In the genomic region with DNA sequence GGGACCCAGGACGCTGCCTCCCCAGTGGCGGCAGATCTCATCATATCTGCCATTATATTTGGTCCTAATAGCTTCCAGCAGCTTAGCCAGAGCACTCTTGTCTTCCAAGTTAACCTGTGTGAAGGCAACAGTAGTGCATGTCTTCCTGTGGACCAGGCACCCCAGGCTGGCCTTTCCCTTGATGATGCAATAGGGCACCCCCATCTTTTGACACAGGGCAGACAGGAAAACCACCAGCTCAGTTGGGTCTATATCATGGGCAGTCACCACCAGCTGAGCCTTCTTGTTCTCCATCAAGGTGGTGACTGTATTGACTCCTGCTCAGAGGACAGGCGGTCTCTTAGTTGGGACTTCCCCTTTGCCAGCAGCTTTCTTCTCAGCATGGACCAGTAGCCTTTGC, we compare ENCODE assay signal across 27 mouse cellular contexts. TPM values are rescaled to one million over a fixed set of nuclear protein-coding genes. Genes with fewer than 3 reads are reported as not detected.
DNase-seq lines count a peak whose midpoint lies in the region; ATAC-seq and TF ChIP-seq lines count a peak whose summit lies in the region.
"Had no signal": no experiment of that assay in that cellular context is flagged by ENCODE, and none has a peak within 500 bp of the region (broad histone marks: within the 10 kb centered on the region; RNA-seq: fewer than 3 reads in every experiment).

No protein-coding gene starts in this region.

- no peak for TF ChIP-seq CTCF in CH12.LX (conservative IDR thresholded peaks at IDR 0.05 in 1 of 2, IDR thresholded peaks at IDR 0.05 in 1 of 2; ENCODE audit: low read depth in 2 of 2, low read length in 2 of 2)

- TF ChIP-seq POLR2A in CH12.LX (IDR thresholded peaks at IDR 0.05; ENCODE audit: low read depth, low read length), result no peak

- H3K9ac ChIP-seq in midbrain, embryonic 11.5 days (ENCODE audit: low read length), result no peak overlapping the region
- no peak overlapping the region for H3K9ac ChIP-seq in midbrain, embryonic 15.5 days
- no peak overlapping the region for H3K9ac ChIP-seq in CH12.LX (ENCODE audit: insufficient read depth, low read depth)
- H3K9ac ChIP-seq: embryonic facial prominence, embryonic 12.5 days; forebrain, embryonic 13.5 days; forebrain, embryonic 15.5 days; forebrain, postnatal 0 days had no signal

- H3K9me3 ChIP-seq in midbrain, embryonic 11.5 days (ENCODE audit: control insufficient read depth, low read length), result no peaks in the 10 kb centered on the region
- no peaks in the 10 kb centered on the region for H3K9me3 ChIP-seq in midbrain, embryonic 15.5 days
- no peaks in the 10 kb centered on the region for H3K9me3 ChIP-seq in CH12.LX (replicated peaks; ENCODE audit: low read length)
- H3K9me3 ChIP-seq: embryonic facial prominence, embryonic 12.5 days; forebrain, embryonic 13.5 days; forebrain, embryonic 15.5 days had no signal

- intact Hi-C loops in left cerebral cortex, postnatal 14 days (cut with DNase I), result no loop called here

- no peak for ATAC-seq in midbrain, embryonic 11.5 days (ENCODE audit: low FRiP score)
- ATAC-seq in midbrain, embryonic 15.5 days (replicated peaks), result no peak
- ATAC-seq in granulocyte monocyte progenitor cell, adult 5-6 weeks (replicated peaks; ENCODE audit: poor library complexity, severe bottlenecking), result no peak
- ATAC-seq: CD4-positive, CD25-positive, alpha-beta regulatory T cell, adult 4 months; forebrain, embryonic 13.5 days; forebrain, embryonic 15.5 days; forebrain, postnatal 0 days had no signal

- dilution Hi-C loops in CH12.LX (cut with MboI; ENCODE audit: extremely low pct_ligation_motif_present, extremely low pct_unique_long_range_greater_than_20kb, low sequenced_read_pairs), result no loop called here

- TF ChIP-seq RAD21 in CH12.LX (IDR thresholded peaks at IDR 0.05; ENCODE audit: low read depth, low read length), result no peak

- peaks cover 7% of the 10 kb centered on the region; the same call in 1 of the 2 replicates for H3K4me1 ChIP-seq in midbrain, embryonic 11.5 days (ENCODE audit: control insufficient read depth, insufficient read depth, low read length)
- H3K4me1 ChIP-seq in midbrain, embryonic 15.5 days, result no peaks in the 10 kb centered on the region; the same call in 1 of the 2 replicates
- peaks cover 11 to 54% of the 10 kb centered on the region in 2 experiments for H3K4me1 ChIP-seq in CH12.LX (ENCODE audit: control insufficient read depth in 1 of 2, insufficient read depth in 2 of 2)
- H3K4me1 ChIP-seq: forebrain, embryonic 13.5 days had no signal

- DNase-seq in midbrain, embryonic 11.5 days (ENCODE audit: low spot score, missing footprints), result peak; percentile 69
- peak; percentile 45 for DNase-seq in CH12.LX (ENCODE audit: extremely low read depth)
- no peak for DNase-seq in left cerebral cortex, postnatal 14 days (ENCODE audit: low spot score in 2 of 2)
- DNase-seq: adrenal gland, adult 2 months; adrenal gland, postnatal 10 days; adrenal gland, postnatal 25 days; B cell, adult 2 months; cerebellum, adult 11 months; cerebellum, adult 18-20 months; cerebellum, adult 8-10 months; cerebellum, adult 9-11 months; cerebellum, postnatal 14 days; cerebellum, postnatal 36 days; embryo, embryonic 11 days; forebrain, postnatal 0 days had no signal

- no peak overlapping the region for H3K27ac ChIP-seq in midbrain, embryonic 11.5 days (ENCODE audit: low read depth, low read length)
- no peak overlapping the region for H3K27ac ChIP-seq in midbrain, embryonic 15.5 days
- no peak overlapping the region for H3K27ac ChIP-seq in CH12.LX (ENCODE audit: insufficient read depth, low read depth)
- H3K27ac ChIP-seq: embryonic facial prominence, embryonic 12.5 days; forebrain, embryonic 13.5 days; forebrain, embryonic 15.5 days had no signal

- no peaks in the 10 kb centered on the region for H3K79me2 ChIP-seq in CH12.LX (replicated peaks; ENCODE audit: control insufficient read depth, extremely low read depth, insufficient read depth, poor library complexity, severe bottlenecking)

- no peak for TF ChIP-seq EP300 in CH12.LX (IDR thresholded peaks at IDR 0.05; ENCODE audit: low read length)

- in situ Hi-C loops in CH12.LX (cut with MboI; ENCODE audit: low pct_ligation_motif_present, low pct_unique_long_range_greater_than_20kb, low sequenced_read_pairs), result no loop called here

- no peak overlapping the region for H3K4me3 ChIP-seq in midbrain, embryonic 11.5 days (ENCODE audit: low read depth, low read length)
- H3K4me3 ChIP-seq in midbrain, embryonic 15.5 days, result no peak overlapping the region
- no peak overlapping the region for H3K4me3 ChIP-seq in CH12.LX (replicated peaks in 1 of 3; ENCODE audit: low read depth in 2 of 3, low read length in 2 of 3, poor library complexity in 1 of 3)
- H3K4me3 ChIP-seq: embryonic facial prominence, embryonic 12.5 days; forebrain, embryonic 13.5 days; forebrain, embryonic 15.5 days had no signal

- 95% methylated on average over 3 of the region's 3 CpGs for WGBS in midbrain, embryonic 11.5 days
- WGBS in midbrain, embryonic 15.5 days, result over 99% methylated on average over 3 of the region's 3 CpGs

- H3K4me2 ChIP-seq in midbrain, embryonic 11.5 days, result no peak overlapping the region
- H3K4me2 ChIP-seq in midbrain, embryonic 15.5 days, result no peak overlapping the region
- H3K4me2 ChIP-seq in CH12.LX (ENCODE audit: insufficient read depth, low read depth, poor library complexity, severe bottlenecking), result 0 out of 2 replicates have a peak overlapping the region, but pooled peaks have one; percentile 6
- H3K4me2 ChIP-seq: embryonic facial prominence, embryonic 12.5 days; forebrain, embryonic 13.5 days; forebrain, embryonic 15.5 days had no signal

- H3K27me3 ChIP-seq in midbrain, embryonic 11.5 days (ENCODE audit: control insufficient read depth, insufficient read depth, low read length), result no peaks in the 10 kb centered on the region
- no peaks in the 10 kb centered on the region for H3K27me3 ChIP-seq in midbrain, embryonic 15.5 days (replicated peaks)
- no peaks in the 10 kb centered on the region for H3K27me3 ChIP-seq in CH12.LX (replicated peaks)
- H3K27me3 ChIP-seq: embryonic facial prominence, embryonic 12.5 days; forebrain, embryonic 13.5 days; forebrain, embryonic 15.5 days had no signal

- no peaks in the 10 kb centered on the region for H3K36me3 ChIP-seq in midbrain, embryonic 11.5 days (ENCODE audit: control insufficient read depth, insufficient read depth, low read length)
- H3K36me3 ChIP-seq in midbrain, embryonic 15.5 days (replicated peaks), result no peaks in the 10 kb centered on the region
- no peaks in the 10 kb centered on the region for H3K36me3 ChIP-seq in CH12.LX (replicated peaks in 1 of 2; ENCODE audit: control insufficient read depth in 1 of 2, insufficient read depth in 1 of 2, low read length in 1 of 2)
- H3K36me3 ChIP-seq: embryonic facial prominence, embryonic 12.5 days; forebrain, embryonic 15.5 days had no signal

TF ChIP-seq in CH12.LX, 34 proteins besides CTCF, POLR2A, EP300 and RAD21:
- TF ChIP-seq ZNF384 (IDR thresholded peaks at IDR 0.05; ENCODE audit: low read depth, low read length) (no peak), NELFE (IDR thresholded peaks at IDR 0.05; ENCODE audit: low read depth, low read length) (no peak), MEF2A (IDR thresholded peaks at IDR 0.05; ENCODE audit: borderline replicate concordance, low read depth, low read length) (0 out of 2 replicates have a peak, but pooled peaks have one; percentile 21), JUND (conservative IDR thresholded peaks at IDR 0.05; ENCODE audit: low read depth, low read length) (no peak), POLR2AphosphoS2 (IDR thresholded peaks at IDR 0.05; ENCODE audit: low read depth, low read length) (no peak), BHLHE40 (IDR thresholded peaks at IDR 0.05; ENCODE audit: low read depth, low read length) (no peak), ZMIZ1 (IDR thresholded peaks at IDR 0.05; ENCODE audit: low read depth, low read length) (0 out of 2 replicates have a peak, but pooled peaks have one; percentile 18), USF1 (IDR thresholded peaks at IDR 0.05; ENCODE audit: low read depth, low read length) (no peak), TCF12 (IDR thresholded peaks at IDR 0.05; ENCODE audit: low read depth, low read length) (peak; percentile 33; the same call in 1 of the 2 replicates), ETS1 (conservative IDR thresholded peaks at IDR 0.05; ENCODE audit: low read depth, low read length) (peak; percentile 76)

RNA-seq across cellular contexts. Expression of gene Ddit4l, which starts 22.7 kb away (rescaled TPM):
- polyA plus RNA-seq in midbrain, embryonic 11.5 days (2014; fragmentation: Nextera tagmentation; extraction: Ambion mirVana), result 13.7 and 16.8 TPM in 2 replicates
- polyA plus RNA-seq in midbrain, embryonic 15.5 days (2015; fragmentation: Nextera tagmentation; extraction: Ambion mirVana), result 5.8 and 9.0 TPM in 2 replicates
- total RNA-seq in CH12.LX (2012; rRNA removed) (1.3 and 2.6 TPM in 2 replicates), CH12.LX (2014; rRNA removed) (2.2 and 2.8 TPM in 2 replicates)
- 10.3 and 11.3 TPM in 2 replicates for polyA plus RNA-seq in CH12.LX (2012; ENCODE audit: insufficient read length, low read depth)
- total RNA-seq in left cerebral cortex, postnatal 14 days (2021), result 10 to 100 TPM; 11.6 to 14.4 TPM
- not detected in 2 replicates for total RNA-seq in granulocyte monocyte progenitor cell, adult 5-6 weeks (2014; fragmentation: Nextera tagmentation)
- total RNA-seq in granulocyte monocyte progenitor cell, adult 5-6 weeks (2017), result not detected in 2 replicates
- total RNA-seq: common myeloid progenitor, adult 5-6 weeks; MEL had no signal
- polyA plus RNA-seq: CD4-positive, CD25-positive, alpha-beta regulatory T cell, adult 4 months had no signal

RNA-seq across cellular contexts. Expression of gene Gm21962, which starts 27.2 kb away (rescaled TPM):
- polyA plus RNA-seq in midbrain, embryonic 11.5 days (2014; fragmentation: Nextera tagmentation; extraction: Ambion mirVana), result not detected in 2 replicates
- not detected in 2 replicates for polyA plus RNA-seq in midbrain, embryonic 15.5 days (2015; fragmentation: Nextera tagmentation; extraction: Ambion mirVana)
- total RNA-seq in CH12.LX (2012; rRNA removed) (not detected in 2 replicates), CH12.LX (2014; rRNA removed) (not detected in 2 replicates)
- not detected in 2 replicates for polyA plus RNA-seq in CH12.LX (2012; ENCODE audit: insufficient read length, low read depth)
- not detected for total RNA-seq in left cerebral cortex, postnatal 14 days (2021)
- total RNA-seq in granulocyte monocyte progenitor cell, adult 5-6 weeks (2014; fragmentation: Nextera tagmentation), result not detected in 2 replicates
- total RNA-seq in granulocyte monocyte progenitor cell, adult 5-6 weeks (2017), result 0.13 TPM in 1 of 2 replicates, not detected in the other
- total RNA-seq: adrenal gland, adult 2 months; adrenal gland, postnatal 10 days; adrenal gland, postnatal 25 days; adrenal gland, postnatal 4 days; MEL had no signal
- polyA plus RNA-seq: adrenal gland, adult 2 months; brain, embryonic 14.5 days; CD4-positive, CD25-positive, alpha-beta regulatory T cell, adult 4 months; embryonic facial prominence, embryonic 12.5 days; embryonic facial prominence, embryonic 14.5 days; forebrain, embryonic 11.5 days; forebrain, embryonic 13.5 days; forebrain, embryonic 15.5 days; forebrain, postnatal 0 days had no signal

Comparison
In these comparisons a context has a peak if more than half of its experiments do, and no peak if none do; other contexts are left out.
1. DNase-seq: peak in midbrain, embryonic 11.5 days (single experiment) and CH12.LX (single experiment); none in left cerebral cortex, postnatal 14 days (0 of 2).